Mouse (Mus musculus) G1E-ER4 (cell line): ENCODE results near the gene 1700013F07Rik. TPM values are rescaled to one million over a fixed set of nuclear protein-coding genes. Genes with fewer than 3 reads are reported as not detected.

Experiments
- GATA1 ChIP-seq: IDR thresholded peaks from one replicate; pipeline ENCODE4 v1.8.0; 2012; ENCODE audit warnings: low read length, inconsistent platforms
- polyA plus RNA-seq: library from polyadenylated mRNA; stranded (reverse); fragments of >175 nt; gene quantifications from 2 replicates; pipeline ENCODE4 v1.2.3, GENCODE M21; 2012

The 1700013F07Rik gene
- polyA plus RNA-seq, result not detected in 2 replicates

DNA sequence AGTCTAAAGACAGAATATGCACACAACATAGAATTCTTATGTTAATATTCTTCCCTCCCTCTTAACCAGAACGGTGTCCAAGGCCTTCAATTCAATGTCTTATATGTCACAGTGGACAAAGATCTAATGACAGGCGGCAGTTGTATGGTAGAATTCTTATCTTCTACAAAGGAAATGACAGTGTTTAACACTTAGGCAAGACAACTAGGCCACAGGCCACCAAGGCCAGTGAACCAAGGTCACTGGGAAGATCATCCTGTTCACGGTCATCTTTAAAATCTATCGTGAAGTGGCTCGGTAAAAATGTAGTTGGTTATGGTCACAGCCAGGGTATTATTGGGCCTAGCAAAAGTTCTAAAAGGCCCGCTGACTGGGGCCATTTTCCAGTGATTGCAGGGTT is at the start of gene 1700013F07Rik:
TSS of gene 1700013F07Rik (plus strand) at position 200 of the 400 bp plus-strand sequence.
- TF ChIP-seq GATA1, result no peak

DNA sequence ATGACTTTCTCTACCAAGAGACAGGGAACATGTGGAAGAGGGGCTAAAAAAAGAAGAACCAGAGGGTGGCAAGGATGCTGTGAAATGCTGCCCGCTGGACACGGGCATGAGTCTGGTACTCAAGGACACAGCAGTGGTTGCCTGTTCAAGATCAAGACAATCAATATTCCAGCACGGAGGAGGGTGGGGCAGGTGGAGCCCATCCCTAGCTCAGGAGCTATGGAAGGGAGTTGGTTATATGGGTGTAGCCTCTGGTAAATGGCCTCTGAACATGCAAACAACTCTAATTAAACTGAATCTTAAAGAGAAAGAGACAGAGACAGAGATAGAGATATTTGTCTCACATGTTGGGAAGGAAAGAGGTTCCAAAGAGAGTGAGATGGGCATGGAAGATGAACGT is 49.2 kb upstream of the 1700013F07Rik start:
- no peak for TF ChIP-seq GATA1

DNA sequence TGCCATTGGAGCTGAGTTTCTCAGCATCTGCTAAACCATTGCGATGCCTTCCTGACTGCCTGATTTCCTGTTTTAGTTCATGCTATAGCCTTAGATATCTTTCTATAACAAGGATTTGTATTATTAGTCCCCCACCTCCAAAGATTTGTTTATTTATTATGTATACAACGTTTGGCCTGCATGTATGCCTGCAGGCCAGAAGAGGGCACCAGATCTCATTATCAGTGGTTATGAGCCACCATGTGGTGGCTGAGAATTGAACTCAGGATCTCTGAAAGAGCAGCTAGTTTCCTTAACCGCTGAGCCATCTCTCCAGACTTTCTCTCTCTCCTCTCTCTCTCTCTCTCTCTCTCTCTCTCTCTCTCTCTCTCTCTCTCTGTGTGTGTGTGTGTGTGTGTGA is 44.0 kb upstream of the 1700013F07Rik start:
- no peak for TF ChIP-seq GATA1

DNA sequence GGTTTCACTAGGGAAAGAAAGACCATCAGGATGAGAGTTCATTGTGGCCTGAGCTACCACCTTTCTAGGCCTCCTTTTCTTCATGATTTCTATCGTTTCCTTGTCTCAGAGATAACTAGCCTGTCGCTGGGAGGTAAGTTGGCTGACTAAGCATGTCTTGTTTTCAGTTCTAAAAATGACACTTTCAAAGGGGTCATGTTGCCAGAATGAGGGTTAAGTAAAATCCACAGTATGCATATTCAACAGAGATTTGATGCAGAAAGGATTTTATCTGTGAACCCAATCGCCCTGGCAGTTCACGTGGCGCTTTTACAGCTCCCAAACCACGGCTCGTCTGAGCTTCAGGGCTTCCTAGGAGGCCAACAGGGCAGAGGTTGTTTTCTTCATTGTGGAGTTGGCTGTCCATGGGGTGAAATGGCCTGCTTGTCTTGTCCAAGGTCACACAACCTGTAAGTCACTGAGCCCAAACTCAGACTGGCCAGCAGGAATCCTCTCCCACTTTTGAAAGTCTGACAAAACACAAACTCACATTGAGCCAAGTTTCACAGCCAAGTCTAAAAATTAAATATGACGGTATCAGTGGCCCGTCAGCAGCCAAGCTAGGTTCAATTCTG is 39.0 kb upstream of the 1700013F07Rik start:
- no peak for TF ChIP-seq GATA1

DNA sequence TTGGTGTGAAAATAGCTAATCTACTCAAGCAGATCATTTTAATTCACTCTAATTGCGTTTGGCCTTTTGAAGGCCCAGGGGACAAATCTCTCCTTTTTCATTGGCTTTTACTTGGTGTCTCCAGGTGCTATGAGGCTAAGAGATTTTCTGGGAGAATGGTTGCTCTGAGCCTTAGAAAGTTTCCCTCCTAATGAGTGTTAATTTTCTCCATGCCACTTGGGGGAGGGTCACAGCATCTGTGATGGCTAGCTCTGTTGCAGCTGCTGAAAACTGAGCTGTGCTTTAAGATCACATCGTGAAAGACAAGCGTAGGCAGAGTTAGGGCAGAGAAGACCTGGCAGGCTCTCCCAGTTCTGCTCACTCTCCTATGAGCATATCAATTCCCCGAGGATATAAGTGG is 38.5 kb upstream of the 1700013F07Rik start:
- no peak for TF ChIP-seq GATA1

DNA sequence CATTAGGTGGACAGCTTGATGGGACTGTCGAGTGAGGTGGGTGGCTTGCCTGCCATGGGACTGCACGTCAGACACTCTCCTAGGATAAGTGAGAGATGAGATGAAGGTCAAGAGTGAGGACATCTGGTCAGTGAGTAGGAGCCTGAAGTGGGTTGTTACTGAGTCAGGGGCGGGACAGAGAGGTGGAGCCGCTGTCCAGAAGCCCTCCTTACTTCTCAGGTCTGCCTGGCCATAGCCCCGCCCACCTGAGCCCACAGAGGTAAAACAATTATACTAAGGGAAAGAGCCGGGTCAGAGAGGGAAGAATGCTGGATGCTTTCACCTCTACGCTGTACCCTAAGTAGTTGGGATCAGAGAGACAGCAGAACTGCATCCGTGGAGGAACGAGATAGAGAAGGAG is 36.3 kb upstream of the 1700013F07Rik start:
- no peak for TF ChIP-seq GATA1

DNA sequence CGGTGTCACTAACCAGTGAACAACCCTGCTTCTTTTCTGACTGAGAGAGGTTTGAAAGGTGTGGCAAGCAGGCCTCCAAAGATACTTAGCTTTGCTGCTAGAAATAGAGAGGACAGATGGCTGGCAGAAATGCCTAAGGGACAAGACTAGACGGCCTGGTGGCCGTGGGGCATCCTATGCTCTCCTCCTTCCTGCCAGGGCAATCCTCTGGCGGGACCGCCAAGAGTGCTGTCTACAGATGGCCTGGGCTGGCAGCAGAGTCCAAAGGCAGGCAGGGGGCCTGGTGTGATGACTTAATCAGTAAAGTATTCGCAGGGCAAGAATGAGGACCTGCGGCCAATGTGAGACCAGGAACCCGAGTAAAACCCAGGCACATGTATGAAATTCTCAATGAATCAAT is 34.1 kb upstream of the 1700013F07Rik start:
- no peak for TF ChIP-seq GATA1

DNA sequence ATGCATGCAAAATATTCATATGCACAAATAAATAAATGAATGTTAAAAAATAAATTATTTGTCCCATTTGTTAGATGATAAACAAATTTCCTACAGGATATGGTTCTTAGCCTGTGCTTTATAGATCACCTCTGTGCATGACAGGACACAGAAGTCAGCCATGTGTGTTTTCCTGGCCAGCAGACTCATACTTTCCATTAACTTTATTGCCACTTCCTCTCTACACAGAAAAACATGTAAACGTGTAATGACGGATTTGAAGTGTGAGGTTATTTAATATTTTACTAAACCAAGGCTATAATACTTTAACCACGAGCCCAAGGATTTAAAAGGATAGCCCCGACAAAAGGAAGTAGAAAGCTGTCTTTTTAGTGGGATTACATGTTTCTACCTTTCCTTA is 30.0 kb upstream of the 1700013F07Rik start:
- TF ChIP-seq GATA1, result no peak

DNA sequence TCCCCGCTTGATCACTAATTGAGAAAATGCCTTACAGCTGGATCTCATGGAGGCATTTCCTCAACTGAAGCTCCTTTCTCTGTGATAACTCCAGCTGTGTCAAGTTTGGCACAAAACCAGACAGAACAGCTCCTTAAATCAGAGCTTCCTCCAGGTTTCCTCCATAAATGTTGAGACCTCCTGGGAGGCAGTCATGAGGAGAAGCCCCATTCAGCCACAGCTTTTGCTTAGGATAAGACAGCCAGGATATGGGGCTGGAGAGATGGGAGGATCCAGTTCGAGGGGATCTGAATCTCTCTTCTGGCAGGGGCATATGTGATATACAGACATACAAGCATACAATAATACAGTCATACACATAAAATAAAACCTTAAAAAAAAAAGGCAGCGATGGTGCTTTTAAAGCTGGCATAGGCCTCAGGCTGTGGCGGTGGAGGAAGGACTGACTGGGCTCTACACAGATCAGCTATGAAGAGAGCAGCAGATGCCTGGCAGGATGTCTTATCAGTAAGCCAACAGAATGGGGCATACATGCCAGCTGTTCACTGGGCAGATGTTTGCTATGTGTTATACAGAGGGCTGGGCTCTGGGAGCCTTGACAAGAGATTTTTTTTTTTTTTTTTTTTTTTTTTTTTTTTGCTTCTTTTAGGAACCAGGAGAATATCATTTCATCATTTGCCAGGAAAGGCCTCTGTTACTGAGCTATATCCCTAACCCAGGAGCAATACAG is 25.0 kb upstream of the 1700013F07Rik start:
- no peak for TF ChIP-seq GATA1

DNA sequence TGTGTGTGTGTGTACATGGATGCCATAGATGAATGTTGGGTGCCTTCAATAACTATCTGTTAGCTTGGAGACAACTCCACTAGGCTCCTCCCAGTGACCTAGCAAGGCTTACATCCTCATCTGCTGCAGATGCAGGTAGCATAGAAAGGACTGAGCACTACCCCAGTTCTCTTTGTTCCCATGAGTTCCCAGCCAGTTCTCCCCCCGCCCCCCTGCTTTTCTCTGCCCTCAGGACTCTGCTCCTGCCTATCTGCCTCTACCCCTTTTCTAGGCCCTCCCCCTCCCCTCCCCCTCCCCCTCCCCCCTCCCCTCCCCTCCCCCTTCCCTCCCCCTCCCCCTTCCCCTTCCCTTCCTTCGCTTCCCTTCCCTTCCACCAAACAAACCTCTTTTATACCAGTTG is 23.8 kb upstream of the 1700013F07Rik start:
- TF ChIP-seq GATA1, result no peak

DNA sequence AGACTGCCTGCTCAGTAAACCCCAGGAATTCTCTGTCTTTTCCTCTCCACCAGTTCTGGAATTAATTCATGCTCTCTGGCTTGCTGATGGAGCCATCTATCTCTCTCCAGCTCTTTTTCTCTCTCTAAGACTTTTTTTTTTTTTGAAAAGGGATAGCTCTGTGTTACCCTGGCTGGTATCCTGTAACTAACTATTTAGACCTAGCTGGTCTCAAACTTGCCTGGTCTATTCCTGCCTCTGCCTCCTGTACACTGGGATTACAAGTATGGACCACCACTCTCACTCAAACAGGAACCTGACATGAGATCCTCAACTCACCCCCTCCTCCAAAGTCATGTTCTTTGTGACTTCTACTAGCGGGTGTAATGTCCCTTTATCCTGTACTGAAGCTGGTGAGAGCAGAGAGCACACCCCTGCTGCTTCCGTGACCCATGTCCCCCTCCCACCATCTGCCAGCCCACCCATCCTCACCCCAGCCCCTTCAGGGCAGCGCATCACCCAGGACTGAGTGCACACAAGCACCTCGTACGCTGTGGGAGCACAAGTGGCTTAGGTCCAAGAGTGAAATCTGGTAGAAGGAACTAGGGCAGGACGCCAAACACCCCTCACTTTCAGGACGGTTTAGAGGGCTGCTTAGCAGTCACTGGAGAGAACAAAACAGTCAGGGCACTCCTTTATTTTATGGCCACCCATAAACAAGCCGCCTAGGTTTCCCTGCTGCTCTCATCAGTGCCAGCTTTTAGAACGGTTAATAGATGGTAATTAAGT is 23.1 kb upstream of the 1700013F07Rik start:
- TF ChIP-seq GATA1, result no peak

DNA sequence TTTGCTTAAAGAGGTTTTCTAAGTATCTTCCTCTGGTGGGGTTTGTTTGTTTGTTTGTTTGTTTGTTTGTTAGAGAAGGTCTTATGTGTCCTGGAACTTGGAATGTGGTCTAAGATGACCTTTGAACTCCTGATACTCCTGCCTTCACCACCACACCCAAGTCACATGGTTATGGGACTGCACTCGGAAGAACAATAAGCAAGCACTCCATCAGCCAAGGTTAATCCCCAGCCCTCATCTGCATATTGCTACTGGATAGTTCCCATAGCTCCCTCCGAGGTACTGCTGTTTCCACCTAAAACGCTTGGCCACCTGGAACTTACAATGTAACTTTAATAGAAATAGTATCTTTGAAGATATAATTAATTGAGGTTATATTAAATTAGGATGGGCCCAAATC is 20.5 kb upstream of the 1700013F07Rik start:
- TF ChIP-seq GATA1, result no peak

DNA sequence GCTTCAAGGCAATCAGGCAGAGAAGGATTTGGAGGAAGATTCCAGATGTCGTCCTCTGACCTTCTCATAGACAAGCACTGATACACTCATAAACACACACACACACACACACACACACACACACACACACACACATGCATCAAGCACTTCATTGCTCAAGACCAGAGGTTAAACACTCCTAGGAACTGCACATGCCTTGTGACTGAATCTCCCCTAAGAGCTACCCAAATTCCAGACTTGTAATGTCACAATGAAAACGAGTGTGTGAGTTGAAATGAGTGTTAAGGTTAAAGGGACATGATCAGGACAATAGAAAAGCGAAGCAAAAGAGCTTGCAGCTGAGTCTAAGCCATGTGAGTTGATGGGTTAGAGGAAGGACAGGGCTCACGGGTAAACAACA is 15.7 kb upstream of the 1700013F07Rik start:
- no peak for TF ChIP-seq GATA1

DNA sequence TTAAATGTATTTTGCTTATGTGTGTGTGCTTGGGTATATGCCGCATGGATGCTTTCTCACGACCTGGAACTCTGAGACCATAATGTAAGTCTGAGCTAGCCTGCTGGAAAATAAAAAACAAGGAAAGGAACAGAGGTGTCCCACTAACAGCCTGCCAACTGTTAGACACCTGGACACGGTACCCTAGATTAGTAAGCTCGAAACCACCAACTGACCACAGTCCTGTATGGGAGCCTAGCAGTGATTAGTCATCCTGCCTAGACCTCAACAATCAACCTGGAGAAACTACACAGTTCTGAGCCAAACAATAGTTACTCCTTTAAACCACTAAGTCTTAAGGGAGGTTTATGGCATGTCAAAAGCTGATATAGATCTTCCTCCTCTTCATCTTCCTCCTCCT is 10.5 kb upstream of the 1700013F07Rik start:
- no peak for TF ChIP-seq GATA1

DNA sequence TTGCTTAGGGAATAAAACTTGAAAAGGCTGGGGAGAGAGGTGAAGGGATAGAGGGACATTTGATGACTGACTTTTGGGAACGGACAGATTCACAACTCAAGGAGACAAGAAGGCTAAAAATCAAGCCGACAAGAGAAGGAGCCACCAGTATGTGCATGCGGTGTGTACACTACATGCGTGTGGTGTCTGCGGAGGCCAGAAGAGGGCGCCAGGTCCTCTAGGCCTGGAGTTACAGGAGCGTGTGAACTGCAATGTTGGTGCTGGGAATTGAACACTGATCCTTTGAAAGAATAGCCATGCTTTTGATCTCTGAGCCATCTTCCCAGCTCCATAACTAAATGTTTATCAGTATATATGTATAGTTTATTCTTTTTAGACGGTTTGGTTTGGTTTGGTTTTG is 5.5 kb upstream of the 1700013F07Rik start:
- TF ChIP-seq GATA1, result no peak

DNA sequence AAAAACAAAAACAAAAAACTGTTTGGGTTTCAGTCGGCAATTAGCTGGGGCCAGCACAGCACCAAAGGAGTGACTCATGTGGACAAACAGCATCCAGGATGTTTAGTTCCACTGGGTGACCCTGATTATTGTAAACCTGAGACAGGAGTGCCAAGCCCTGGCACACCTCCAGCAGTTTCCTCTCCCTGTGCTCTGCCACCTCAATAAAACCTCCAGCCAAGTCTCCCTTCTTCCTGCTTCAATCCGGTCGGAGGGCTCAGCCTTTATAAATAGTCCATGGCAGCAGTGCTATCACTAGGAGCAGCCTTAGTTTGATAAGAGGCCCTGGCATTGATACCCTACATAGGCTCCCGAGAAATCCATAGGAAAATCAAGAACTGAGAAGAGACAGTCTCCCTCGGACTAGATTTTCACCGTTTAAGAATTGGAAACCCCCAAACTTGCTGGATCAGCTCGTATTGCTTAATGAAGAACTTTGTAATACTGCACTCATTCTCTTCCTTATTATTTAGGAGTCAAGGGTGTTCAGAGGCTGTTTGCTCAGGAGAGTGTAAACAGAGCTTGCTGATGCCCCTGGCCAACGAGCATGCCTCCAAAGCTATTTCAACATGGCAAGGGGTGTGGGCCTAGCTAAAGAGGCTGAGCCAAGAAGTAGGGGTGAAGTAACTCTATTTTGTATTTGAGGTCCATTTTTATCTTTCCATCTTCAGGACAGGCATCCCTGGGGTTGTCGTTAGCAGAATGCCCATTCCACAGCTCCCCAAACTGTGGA is 650 bp upstream of the 1700013F07Rik start:
- no peak for TF ChIP-seq GATA1
